Mouse (Mus musculus): ENCODE measurements around the gene Bcam. TPM values are rescaled to one million over a fixed set of nuclear protein-coding genes. Genes with fewer than 3 reads are reported as not detected.

The Bcam gene
- total and polyA plus RNA-seq, 3 experiments = 3.0 to 10.9 (median 4.8) TPM

DNA sequence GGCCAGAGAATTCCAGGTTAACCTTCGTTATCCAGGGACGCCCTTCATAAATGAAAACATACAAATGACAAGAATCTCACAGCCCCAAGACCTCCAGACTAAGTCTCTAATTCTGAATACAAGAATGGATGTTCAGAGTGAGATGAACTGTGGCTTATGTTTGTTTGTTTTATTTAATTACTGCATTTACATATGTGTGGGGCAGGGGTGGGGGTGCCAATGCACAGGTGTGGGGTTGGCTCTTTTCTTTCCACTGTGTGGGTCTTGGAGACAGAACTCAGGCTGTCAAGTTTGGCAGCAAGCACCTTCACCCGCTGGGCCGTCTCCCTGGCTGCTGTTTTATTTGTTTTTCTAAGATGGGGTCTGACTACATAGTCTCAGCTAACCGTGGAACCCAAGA, 28.3 kb downstream of the Bcam start:
- DNase-seq (ENCODE audit: extremely low read depth) = no peak
- Histone ChIP-seq H3K4me1 (ENCODE audit: control insufficient read depth in 1 of 2, insufficient read depth in 2 of 2) (peaks cover 7 to 36% of the 10 kb centered on the region in 2 experiments), H3K4me2 (ENCODE audit: insufficient read depth, low read depth, poor library complexity, severe bottlenecking) (no peak overlapping the region), H3K9ac (ENCODE audit: insufficient read depth, low read depth) (no peak overlapping the region), H3K36me3 (replicated peaks in 1 of 2; ENCODE audit: control insufficient read depth in 1 of 2, insufficient read depth in 1 of 2, low read length in 1 of 2) (peaks cover 4 to 18% of the 10 kb centered on the region in 2 experiments), H3K27me3 (replicated peaks) (no peaks in the 10 kb centered on the region), H3K79me2 (replicated peaks; ENCODE audit: control insufficient read depth, extremely low read depth, insufficient read depth, poor library complexity, severe bottlenecking) (no peaks in the 10 kb centered on the region), H3K9me3 (replicated peaks; ENCODE audit: low read length) (peaks cover 3% of the 10 kb centered on the region), H3K4me3 (replicated peaks in 1 of 3; ENCODE audit: low read depth in 2 of 3, low read length in 2 of 3, poor library complexity in 1 of 3) (no peak overlapping the region), H3K27ac (ENCODE audit: insufficient read depth, low read depth) (no peak overlapping the region)
- no peak for TF ChIP-seq MEF2A (IDR thresholded peaks at IDR 0.05; ENCODE audit: borderline replicate concordance, low read depth, low read length)
- no peak for TF ChIP-seq RAD21 (IDR thresholded peaks at IDR 0.05; ENCODE audit: low read depth, low read length)
- TF ChIP-seq E2F4 (IDR thresholded peaks at IDR 0.05; ENCODE audit: insufficient replicate concordance, low read depth, low read length) = no peak
- TF ChIP-seq POLR2A (IDR thresholded peaks at IDR 0.05; ENCODE audit: low read depth, low read length) = no peak
- no peak for TF ChIP-seq SIN3A (IDR thresholded peaks at IDR 0.05; ENCODE audit: low read length)
- TF ChIP-seq HCFC1 (IDR thresholded peaks at IDR 0.05; ENCODE audit: low read depth, low read length) = no peak
- TF ChIP-seq KAT2A (IDR thresholded peaks at IDR 0.05; ENCODE audit: insufficient replicate concordance, low read length) = no peak
- TF ChIP-seq CTCF (conservative IDR thresholded peaks at IDR 0.05 in 1 of 2, IDR thresholded peaks at IDR 0.05 in 1 of 2; ENCODE audit: low read depth in 2 of 2, low read length in 2 of 2) = no peak
- TF ChIP-seq SMC3 (IDR thresholded peaks at IDR 0.05; ENCODE audit: low read depth, low read length) = no peak
- TF ChIP-seq POLR2AphosphoS2 (IDR thresholded peaks at IDR 0.05; ENCODE audit: low read depth, low read length) = no peak
- no peak for TF ChIP-seq EP300 (IDR thresholded peaks at IDR 0.05; ENCODE audit: low read length)
- TF ChIP-seq ZC3H11A (IDR thresholded peaks at IDR 0.05; ENCODE audit: low read depth, low read length) = no peak
- TF ChIP-seq JUN (IDR thresholded peaks at IDR 0.05; ENCODE audit: insufficient read depth, low read depth, low read length) = no peak
- TF ChIP-seq IRF4 (IDR thresholded peaks at IDR 0.05; ENCODE audit: low read depth, low read length) = no peak
- no peak for TF ChIP-seq MXI1 (IDR thresholded peaks at IDR 0.05; ENCODE audit: low read depth, low read length)
- TF ChIP-seq TCF12 (IDR thresholded peaks at IDR 0.05; ENCODE audit: low read depth, low read length) = no peak
- TF ChIP-seq CHD2 (IDR thresholded peaks at IDR 0.05; ENCODE audit: low read length) = no peak
- in situ Hi-C loops (cut with MboI; ENCODE audit: low pct_ligation_motif_present, low pct_unique_long_range_greater_than_20kb, low sequenced_read_pairs) (no loop called here), dilution Hi-C loops (cut with MboI; ENCODE audit: extremely low pct_ligation_motif_present, extremely low pct_unique_long_range_greater_than_20kb, low sequenced_read_pairs) (no loop called here)

DNA sequence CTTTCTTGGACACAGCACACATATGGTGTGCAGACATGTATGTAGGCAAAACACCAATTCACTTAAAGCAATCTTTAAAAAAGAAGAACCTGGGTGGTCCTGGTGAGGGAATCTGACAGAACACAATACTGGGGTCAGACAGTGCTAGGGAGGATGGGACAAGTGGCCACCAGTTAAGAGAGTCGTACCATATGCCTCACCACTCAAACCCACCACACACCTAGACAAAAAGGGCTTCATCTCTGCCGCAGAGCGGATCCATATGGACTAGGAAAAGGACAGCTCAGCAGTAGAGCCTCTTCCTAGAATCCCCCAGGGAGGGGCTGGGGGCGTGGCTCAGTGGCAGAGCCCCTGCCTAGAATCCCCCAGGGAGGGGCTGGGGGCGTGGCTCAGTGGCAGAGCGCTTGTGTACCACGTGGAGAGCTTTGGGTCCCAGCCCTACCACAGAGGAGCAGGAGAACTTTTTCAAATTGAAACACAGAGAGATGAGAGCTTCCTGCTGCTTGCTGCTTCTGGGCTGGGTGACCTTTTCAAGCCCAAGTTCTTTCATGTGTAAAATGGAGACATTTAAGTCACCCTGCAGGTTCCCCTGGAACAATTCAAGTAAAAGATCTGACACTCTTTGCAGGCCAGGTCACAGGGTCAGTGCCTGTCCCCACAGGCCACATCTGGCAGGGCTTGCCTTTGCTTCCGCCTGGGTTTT, 29.3 kb downstream of the Bcam start:
- no peak overlapping the region for H3K27ac ChIP-seq (ENCODE audit: insufficient read depth, low read depth)
- H3K9me3 ChIP-seq (replicated peaks; ENCODE audit: low read length) = peaks cover 3% of the 10 kb centered on the region
- peaks cover 4 to 26% of the 10 kb centered on the region in 2 experiments; a peak in 3 of 4 replicates for H3K4me1 ChIP-seq (ENCODE audit: control insufficient read depth in 1 of 2, insufficient read depth in 2 of 2)
- dilution Hi-C loops (cut with MboI; ENCODE audit: extremely low pct_ligation_motif_present, extremely low pct_unique_long_range_greater_than_20kb, low sequenced_read_pairs) = no loop called here
- H3K4me3 ChIP-seq (replicated peaks in 1 of 3; ENCODE audit: low read depth in 2 of 3, low read length in 2 of 3, poor library complexity in 1 of 3) = no peak overlapping the region
- TF ChIP-seq MXI1 (IDR thresholded peaks at IDR 0.05; ENCODE audit: low read depth, low read length) (peak; percentile 57; the same call in 1 of the 2 replicates), MAX (IDR thresholded peaks at IDR 0.05; ENCODE audit: low read length) (peak; percentile 36; the same call in 1 of the 2 replicates), ZMIZ1 (IDR thresholded peaks at IDR 0.05; ENCODE audit: low read depth, low read length) (no peak), PAX5 (IDR thresholded peaks at IDR 0.05; ENCODE audit: low read length) (no peak), HCFC1 (IDR thresholded peaks at IDR 0.05; ENCODE audit: low read depth, low read length) (no peak), SIN3A (IDR thresholded peaks at IDR 0.05; ENCODE audit: low read length) (no peak), USF1 (IDR thresholded peaks at IDR 0.05; ENCODE audit: low read depth, low read length) (peak; percentile 42), ZC3H11A (IDR thresholded peaks at IDR 0.05; ENCODE audit: low read depth, low read length) (no peak), KAT2A (IDR thresholded peaks at IDR 0.05; ENCODE audit: insufficient replicate concordance, low read length) (no peak), SMC3 (IDR thresholded peaks at IDR 0.05; ENCODE audit: low read depth, low read length) (no peak), GABPA (IDR thresholded peaks at IDR 0.05; ENCODE audit: insufficient replicate concordance, low read depth, low read length) (no peak), UBTF (IDR thresholded peaks at IDR 0.05; ENCODE audit: low read depth, low read length) (no peak), MYC (IDR thresholded peaks at IDR 0.05; ENCODE audit: low read depth, low read length) (peak; percentile 29; the same call in 1 of the 2 replicates), POLR2AphosphoS2 (IDR thresholded peaks at IDR 0.05; ENCODE audit: low read depth, low read length) (no peak), NRF1 (IDR thresholded peaks at IDR 0.05; ENCODE audit: low read depth, low read length) (no peak)
- H3K27me3 ChIP-seq (replicated peaks) = no peaks in the 10 kb centered on the region
- peaks cover 5 to 22% of the 10 kb centered on the region in 2 experiments for H3K36me3 ChIP-seq (replicated peaks in 1 of 2; ENCODE audit: control insufficient read depth in 1 of 2, insufficient read depth in 1 of 2, low read length in 1 of 2)
- DNase-seq (ENCODE audit: extremely low read depth) = peak; percentile 65
- H3K9ac ChIP-seq (ENCODE audit: insufficient read depth, low read depth) = no peak overlapping the region
- in situ Hi-C loops (cut with MboI; ENCODE audit: low pct_ligation_motif_present, low pct_unique_long_range_greater_than_20kb, low sequenced_read_pairs) = no loop called here
- H3K4me2 ChIP-seq (ENCODE audit: insufficient read depth, low read depth, poor library complexity, severe bottlenecking) = no peak overlapping the region
- H3K79me2 ChIP-seq (replicated peaks; ENCODE audit: control insufficient read depth, extremely low read depth, insufficient read depth, poor library complexity, severe bottlenecking) = no peaks in the 10 kb centered on the region

Measured in CH12.LX (cell line).